Mouse (Mus musculus) gastrocnemius, adult 2 months (tissue): ENCODE measurements around the gene Gpr161. TPM values are rescaled to one million over a fixed set of nuclear protein-coding genes. Genes with fewer than 3 reads are reported as not detected.

Experiments
- DNase-seq: peaks from one replicate; pipeline ENCODE4 v3.0.0; 2022
- H3K27ac ChIP-seq: fragments of 200-600 bp; 2 replicates; pipeline ENCODE4 v1.8.1; 2022; ENCODE audit warnings: mild to moderate bottlenecking
- H3K4me3 ChIP-seq: fragments of 200-600 bp; 2 replicates; pipeline ENCODE4 v1.8.1; 2022; ENCODE audit warnings: mild to moderate bottlenecking, moderate library complexity
- CTCF ChIP-seq: fragments of 200-600 bp; IDR thresholded peaks from 2 replicates; pipeline ENCODE4 v1.8.1; 2022; ENCODE audit warnings: antibody characterized with exemption, mild to moderate bottlenecking, moderate library complexity
- intact Hi-C: fragments of 180-260 bp; cut with DNase I; formaldehyde crosslinking; loops from one replicate; pipeline ENCODE4 v1.15.1; 2025
- total RNA-seq, 2 experiments: library from RNA; stranded (reverse); gene quantifications; 2 replicates each; pipeline ENCODE4 v1.2.3; 2021

Gene Gpr161
- total RNA-seq, 2 experiments from 2014 or later, result 1.0 to 1.3 TPM

DNA sequence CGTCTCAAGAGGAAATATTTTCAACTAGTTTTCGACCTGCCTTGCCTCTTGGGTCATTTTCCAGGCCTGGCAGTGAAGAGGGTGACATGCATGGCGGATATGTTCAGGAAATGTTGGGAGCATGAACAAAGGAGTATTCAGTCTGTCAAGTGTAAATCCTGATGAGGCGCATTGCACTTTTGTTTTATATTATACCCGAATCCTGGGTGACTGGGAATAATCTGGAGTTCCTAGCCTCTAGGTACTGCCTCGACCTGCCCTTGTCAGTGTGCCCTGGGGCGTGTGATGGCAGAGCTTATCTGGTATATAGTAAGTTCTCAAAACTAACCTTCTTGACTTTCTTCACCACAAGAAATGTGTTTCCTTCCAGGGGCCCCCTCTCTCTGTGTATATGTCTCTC lies 11.5 kb upstream of the Gpr161 start:
- DNase-seq, result no peak
- intact Hi-C loops, result no loop called here
- no peak overlapping the region for H3K4me3 ChIP-seq
- TF ChIP-seq CTCF, result no peak
- no peak overlapping the region for H3K27ac ChIP-seq

- intact Hi-C loops, result no loop called here
- Histone ChIP-seq H3K4me3 (no peak overlapping the region), H3K27ac (no peak overlapping the region)
- DNase-seq, result no peak
- no peak for TF ChIP-seq CTCF
Observed at GRCm38 (mm10) chr1:165288165-165288564, 7.4 kb upstream of the Gpr161 start.

- Histone ChIP-seq H3K27ac (no peak overlapping the region), H3K4me3 (no peak overlapping the region)
- DNase-seq, result no peak
- intact Hi-C loops, result no loop called here
- peak; percentile 34; the same call in 1 of the 2 replicates for TF ChIP-seq CTCF
Observed at GRCm38 (mm10) chr1:165289831-165290230, 5.8 kb upstream of the Gpr161 start.

GRCm38 (mm10) chr1:165291606-165292005 lies 4.0 kb upstream of the Gpr161 start:
- H3K27ac ChIP-seq, result peak overlapping the region; percentile 24; the same call in 1 of the 2 replicates
- no peak for DNase-seq
- TF ChIP-seq CTCF, result no peak
- intact Hi-C loops, result no loop called here
- no peak overlapping the region for H3K4me3 ChIP-seq

- intact Hi-C loops, result no loop called here
- no peak for DNase-seq
- Histone ChIP-seq H3K4me3 (no peak overlapping the region), H3K27ac (no peak overlapping the region)
- TF ChIP-seq CTCF, result no peak
Observed at GRCm38 (mm10) chr1:165301108-165301507, 5.5 kb downstream of the Gpr161 start.

DNA sequence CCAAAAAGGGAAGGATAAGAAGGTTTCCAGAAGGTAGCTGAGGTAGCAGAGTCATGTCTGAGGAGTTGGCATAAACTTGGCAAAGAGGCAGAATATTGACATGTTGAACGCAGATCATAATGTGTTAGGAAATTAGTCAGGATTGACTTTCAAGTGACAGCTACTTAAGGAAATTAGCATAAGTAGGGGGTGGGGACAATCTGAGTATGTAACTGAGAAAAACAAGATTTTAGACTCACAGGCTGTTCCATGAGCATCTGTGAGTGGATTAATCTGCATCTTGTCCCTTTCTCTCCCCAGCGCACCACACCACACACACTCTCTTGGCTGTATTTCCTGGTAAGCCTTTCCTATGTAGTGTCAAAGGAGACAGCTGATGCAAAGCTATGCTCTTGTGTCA lies 6.0 kb downstream of the Gpr161 start:
- no peak overlapping the region for H3K27ac ChIP-seq
- TF ChIP-seq CTCF, result no peak
- intact Hi-C loops, result no loop called here
- DNase-seq, result no peak
- no peak overlapping the region for H3K4me3 ChIP-seq

GRCm38 (mm10) chr1:165302455-165303208 lies 7.0 kb downstream of the Gpr161 start:
- no peak for DNase-seq
- H3K27ac ChIP-seq, result no peak overlapping the region
- no peak for TF ChIP-seq CTCF
- H3K4me3 ChIP-seq, result no peak overlapping the region
- intact Hi-C loops, result no loop called here

DNA sequence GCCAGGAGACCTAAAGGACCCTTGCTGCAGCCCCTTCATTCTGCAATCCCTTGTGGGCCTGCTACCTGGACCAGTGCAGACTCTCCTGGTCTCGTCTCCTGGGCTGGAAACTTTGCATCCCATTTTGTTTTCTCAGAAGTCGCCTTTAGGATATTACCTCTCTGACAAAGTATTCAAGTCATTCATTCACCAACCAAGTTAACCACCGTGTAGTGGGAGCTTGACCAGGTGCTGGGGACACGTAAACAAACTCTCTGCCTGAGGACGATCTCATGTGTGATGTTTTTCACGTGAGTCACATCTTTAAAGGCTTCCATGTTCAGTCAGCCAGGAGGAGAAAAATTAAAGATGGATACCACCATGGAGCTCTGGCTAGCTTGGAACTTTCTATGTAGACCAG lies 7.6 kb downstream of the Gpr161 start:
- Histone ChIP-seq H3K27ac (no peak overlapping the region), H3K4me3 (no peak overlapping the region)
- intact Hi-C loops, result no loop called here
- no peak for DNase-seq
- TF ChIP-seq CTCF, result no peak

GRCm38 (mm10) chr1:165304341-165304740 lies 8.8 kb downstream of the Gpr161 start:
- intact Hi-C loops, result no loop called here
- no peak for DNase-seq

GRCm38 (mm10) chr1:165308180-165308579 lies 12.6 kb downstream of the Gpr161 start:
- no peak for TF ChIP-seq CTCF
- no peak overlapping the region for H3K27ac ChIP-seq

More at GRCm38 (mm10) chr1:165304341-165304740, 8.8 kb downstream of the Gpr161 start:
- no peak overlapping the region for H3K27ac ChIP-seq
- no peak overlapping the region for H3K4me3 ChIP-seq
- no peak for TF ChIP-seq CTCF

DNA sequence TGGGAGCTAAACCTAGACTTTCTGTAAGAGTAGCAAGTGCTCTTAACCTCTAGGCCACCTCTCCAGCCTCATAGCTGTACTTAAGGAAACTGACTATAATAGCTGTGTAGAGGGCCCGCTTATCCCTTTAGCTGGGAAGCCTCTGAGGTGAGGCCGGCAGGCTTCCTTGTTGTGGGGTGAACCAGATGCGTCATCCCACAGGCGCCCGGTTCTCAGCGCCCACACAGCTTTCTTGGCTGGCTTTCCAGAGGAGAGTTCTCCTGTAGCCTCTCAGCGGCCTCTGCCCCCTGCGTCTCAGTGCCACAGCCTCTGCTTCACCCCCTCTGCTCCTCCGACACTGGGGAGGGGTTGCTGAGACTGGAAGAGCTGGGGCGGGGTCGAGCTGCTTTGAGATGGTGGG lies 20.8 kb downstream of the Gpr161 start:
- H3K4me3 ChIP-seq, result no peak overlapping the region
- TF ChIP-seq CTCF, result no peak
- H3K27ac ChIP-seq, result no peak overlapping the region
- DNase-seq, result no peak
- intact Hi-C loops, result no loop called here

More at GRCm38 (mm10) chr1:165308180-165308579, 12.6 kb downstream of the Gpr161 start:
- no peak for DNase-seq
- H3K4me3 ChIP-seq, result no peak overlapping the region
- intact Hi-C loops, result no loop called here

- intact Hi-C loops, result loop anchor here (5.0 kb wide), 1 partner anchor 83 kb away; the partner anchor contains the start of gene Tiprl
- peak; percentile 89 for DNase-seq
- H3K4me3 ChIP-seq, result peak overlapping the region; percentile 27
- peak overlapping the region; percentile 3; the same call in 1 of the 2 replicates for H3K27ac ChIP-seq
- TF ChIP-seq CTCF, result peak; percentile 94
Observed at GRCm38 (mm10) chr1:165320141-165320934, 24.7 kb downstream of the Gpr161 start.

DNA sequence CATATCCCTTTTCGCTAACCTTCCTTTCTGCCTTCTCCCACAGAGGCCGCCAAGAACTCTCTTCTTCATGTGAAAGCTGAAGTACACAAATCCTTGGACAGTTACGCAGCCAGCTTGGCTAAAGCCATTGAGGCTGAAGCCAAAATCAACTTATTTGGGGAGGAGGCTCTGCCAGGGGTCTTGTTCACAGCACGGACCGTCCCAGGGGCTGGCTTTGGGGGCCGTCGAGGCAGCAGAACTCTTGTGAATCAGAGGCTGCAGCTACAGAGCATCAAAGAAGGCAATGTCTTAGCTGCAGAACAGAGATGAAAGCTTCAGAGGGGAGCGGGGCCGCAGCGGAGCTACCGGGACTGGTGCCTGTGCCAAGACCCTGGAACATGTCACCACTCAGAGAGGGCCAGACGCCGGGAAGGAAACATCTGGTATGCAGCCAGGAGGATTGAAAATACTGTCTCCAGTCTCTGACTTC lies 25.8 kb downstream of the Gpr161 start:
- DNase-seq, result peak; percentile 50
- no peak for TF ChIP-seq CTCF
- Histone ChIP-seq H3K4me3 (no peak overlapping the region), H3K27ac (no peak overlapping the region; the same call in 1 of the 2 replicates)
- intact Hi-C loops, result loop anchor here (5.0 kb wide), 1 partner anchor 84 kb away; the partner anchor contains the start of gene Tiprl
